Mouse (Mus musculus) MEL (cell line): ENCODE data around the gene Stra6l. TPM values are rescaled to one million over a fixed set of nuclear protein-coding genes. Genes with fewer than 3 reads are reported as not detected.

ENCODE experiments used
- DNase-seq: peaks from one replicate; pipeline ENCODE4 v3.0.0; 2011; ENCODE audit warnings: low read depth, low spot score
- H3K27ac ChIP-seq: 2 replicates; pipeline ENCODE4 v1.5.1; 2012; ENCODE audit warnings: low read depth, mild to moderate bottlenecking, control low read depth, low read length, moderate library complexity; ENCODE audit not compliant: control insufficient read depth
- H3K27me3 ChIP-seq, 2 experiments: fragments of 150-350 bp in 1 of 2; sonication (generic) in 1 of 2; 2 replicates each; pipeline ENCODE4 v1.6.1; 2012; ENCODE audit warnings: low read length in 2 of 2, mild to moderate bottlenecking in 2 of 2, improper control_type of control experiment in 1 of 2, moderate library complexity in 1 of 2; ENCODE audit not compliant: insufficient read depth in 2 of 2, control insufficient read depth in 1 of 2
- H3K36me3 ChIP-seq, 2 experiments: 2 replicates each; pipeline ENCODE4 v1.6.1; 2012 to 2014; ENCODE audit warnings: low read length in 2 of 2, improper control_type of control experiment in 1 of 2, inconsistent platforms in 1 of 2, mild to moderate bottlenecking in 1 of 2; ENCODE audit not compliant: insufficient read depth in 2 of 2, control insufficient read depth in 1 of 2
- H3K4me1 ChIP-seq, 2 experiments: fragments of 150-350 bp in 1 of 2; sonication (generic) in 1 of 2; 2 replicates each; pipeline ENCODE4 v1.6.1; 2012; ENCODE audit warnings: low read length in 2 of 2, improper control_type of control experiment in 1 of 2, mild to moderate bottlenecking in 1 of 2; ENCODE audit not compliant: insufficient read depth in 2 of 2, control insufficient read depth in 1 of 2
- H3K4me3 ChIP-seq, 2 experiments: fragments of 150-350 bp in 1 of 2; sonication (generic) in 1 of 2; 2 replicates each; pipeline ENCODE4 v1.5.1; 2012; ENCODE audit warnings: low read depth in 2 of 2, low read length in 2 of 2, mild to moderate bottlenecking in 2 of 2, moderate library complexity in 2 of 2, control low read depth in 1 of 2, improper control_type of control experiment in 1 of 2; ENCODE audit not compliant: control insufficient read depth in 1 of 2, insufficient read depth in 1 of 2
- H3K79me2 ChIP-seq: 2 replicates; pipeline ENCODE4 v1.6.1; 2012; ENCODE audit warnings: mild to moderate bottlenecking, low read length, moderate library complexity; ENCODE audit not compliant: control insufficient read depth, poor library complexity, insufficient read depth
- H3K9ac ChIP-seq: 2 replicates; pipeline ENCODE4 v1.6.1; 2012; ENCODE audit warnings: low read depth, mild to moderate bottlenecking, control low read depth, low read length, moderate library complexity; ENCODE audit not compliant: control insufficient read depth, poor library complexity, severe bottlenecking
- H3K9me3 ChIP-seq: fragments of 150-350 bp; sonication (generic); replicated peaks from 2 replicates; pipeline ENCODE4 v1.6.1; 2012; ENCODE audit warnings: mild to moderate bottlenecking, low read length, improper control_type of control experiment, moderate library complexity; ENCODE audit not compliant: insufficient read depth
- EP300 ChIP-seq, 2 experiments: IDR thresholded peaks; 2 replicates each; pipeline ENCODE4 v1.6.1; 2011; ENCODE audit warnings: improper control_type of control experiment in 2 of 2, low read length in 2 of 2, low read depth in 1 of 2, mild to moderate bottlenecking in 1 of 2
- ETS1 ChIP-seq: IDR thresholded peaks from 2 replicates; pipeline ENCODE4 v1.6.1; 2012; ENCODE audit warnings: low read depth, mild to moderate bottlenecking, inconsistent platforms, low read length, improper control_type of control experiment, moderate library complexity
- GATA1 ChIP-seq: IDR thresholded peaks from 2 replicates; pipeline ENCODE4 v1.6.1; 2011; ENCODE audit warnings: low read depth, low read length, improper control_type of control experiment
- MAZ ChIP-seq: IDR thresholded peaks from 2 replicates; pipeline ENCODE4 v1.6.1; 2012; ENCODE audit warnings: low read depth, mild to moderate bottlenecking, inconsistent platforms, low read length, improper control_type of control experiment
- MXI1 ChIP-seq: IDR thresholded peaks from 2 replicates; pipeline ENCODE4 v1.6.1; 2011; ENCODE audit warnings: mild to moderate bottlenecking, low read depth, low read length, improper control_type of control experiment
- MYB ChIP-seq: IDR thresholded peaks from 2 replicates; pipeline ENCODE4 v1.6.1; 2011; ENCODE audit warnings: mild to moderate bottlenecking, low read depth, low read length, improper control_type of control experiment
- NELFE ChIP-seq: IDR thresholded peaks from 2 replicates; pipeline ENCODE4 v1.6.1; 2011; ENCODE audit warnings: low read depth, low read length, improper control_type of control experiment
- POLR2AphosphoS2 ChIP-seq: IDR thresholded peaks from 2 replicates; pipeline ENCODE4 v1.6.1; 2011; ENCODE audit warnings: low read length, improper control_type of control experiment
- POLR2AphosphoS5 ChIP-seq: IDR thresholded peaks from 2 replicates; pipeline ENCODE4 v1.6.1; 2012; ENCODE audit warnings: low read depth, borderline replicate concordance, mild to moderate bottlenecking, inconsistent platforms, low read length, moderate library complexity, mixed read lengths
- RAD21 ChIP-seq: IDR thresholded peaks from 2 replicates; pipeline ENCODE4 v1.6.1; 2011; ENCODE audit warnings: mild to moderate bottlenecking, low read depth, low read length, improper control_type of control experiment
- SMC3 ChIP-seq: IDR thresholded peaks from 2 replicates; pipeline ENCODE4 v1.6.1; 2011; ENCODE audit warnings: low read depth, low read length, improper control_type of control experiment
- TAL1 ChIP-seq: IDR thresholded peaks from 2 replicates; pipeline ENCODE4 v1.6.1; 2012; ENCODE audit warnings: mild to moderate bottlenecking, inconsistent platforms, low read length, moderate library complexity, mixed read lengths
- TBP ChIP-seq: IDR thresholded peaks from 2 replicates; pipeline ENCODE4 v1.8.0; 2011; ENCODE audit warnings: low read depth, low read length, improper control_type of control experiment
- TCF12 ChIP-seq: IDR thresholded peaks from 2 replicates; pipeline ENCODE4 v1.6.1; 2014; ENCODE audit warnings: low read depth, mild to moderate bottlenecking, inconsistent platforms, low read length, improper control_type of control experiment, moderate library complexity
- USF1 ChIP-seq: IDR thresholded peaks from 2 replicates; pipeline ENCODE4 v1.6.1; 2014; ENCODE audit warnings: low read depth, mild to moderate bottlenecking, inconsistent platforms, low read length, improper control_type of control experiment, moderate library complexity
- ZKSCAN1 ChIP-seq: IDR thresholded peaks from 2 replicates; pipeline ENCODE4 v1.6.1; 2012; ENCODE audit warnings: low read depth, mild to moderate bottlenecking, inconsistent platforms, low read length, improper control_type of control experiment, moderate library complexity
- ZMIZ1 ChIP-seq: IDR thresholded peaks from 2 replicates; pipeline ENCODE4 v1.6.1; 2012; ENCODE audit warnings: low read depth, mild to moderate bottlenecking, inconsistent platforms, low read length, improper control_type of control experiment, moderate library complexity
- polyA plus RNA-seq, 2 experiments: library from polyadenylated mRNA; stranded (reverse) in 1 of 2; unstranded in 1 of 2; fragments of >175 nt in 1 of 2; fragments of >200 nt in 1 of 2; gene quantifications; 2 replicates each; pipeline versions ENCODE4 v1.2.1 to v1.2.4; 2012; ENCODE audit warnings: low replicate concordance in 2 of 2, low read depth in 1 of 2; ENCODE audit not compliant: insufficient read length in 2 of 2, insufficient read depth in 1 of 2, missing spikeins in 1 of 2
- total RNA-seq: library from RNA; depleted of rRNA; stranded (reverse); fragments of 300-350 nt; gene quantifications from 2 replicates; pipeline ENCODE4 v1.2.3, GENCODE M21; 2012

The Stra6l gene
- total and polyA plus RNA-seq, 3 experiments: not detected

- no peak for TF ChIP-seq TCF12
- 0 out of 2 replicates have a peak, but pooled peaks have one; percentile 6 for TF ChIP-seq GATA1
- 0 out of 2 replicates have a peak, but pooled peaks have one; percentile 14 for TF ChIP-seq TBP
- TF ChIP-seq POLR2AphosphoS5: no peak
- TF ChIP-seq, all 39 proteins: peak for 2
- no peaks in the 10 kb centered on the region for H3K9me3 ChIP-seq
- H3K4me3 ChIP-seq: no peak overlapping the region
- H3K27ac ChIP-seq: no peak overlapping the region
- no peak overlapping the region for H3K9ac ChIP-seq
- peak; percentile 68 for DNase-seq
- no peaks in the 10 kb centered on the region for H3K36me3 ChIP-seq
- H3K4me1 ChIP-seq: peaks cover 0 to 6% of the 10 kb centered on the region in 2 experiments; a peak in 2 of 4 replicates
- H3K79me2 ChIP-seq: no peaks in the 10 kb centered on the region
- H3K27me3 ChIP-seq: no peaks in the 10 kb centered on the region
Measured at GRCm38 (mm10) chr4:45861160-45861559, 12.7 kb downstream of the Stra6l start.

- TF ChIP-seq ETS1 (no peak), MAZ (no peak), ZMIZ1 (no peak), MXI1 (no peak), MYB (no peak), TAL1 (no peak), GATA1 (no peak), RAD21 (no peak), SMC3 (no peak)
- TF ChIP-seq, all 39 proteins: peak for 0
- DNase-seq: no peak
- H3K4me1 ChIP-seq: no peaks in the 10 kb centered on the region; a peak in 1 of 4 replicates
- H3K9ac ChIP-seq: no peak overlapping the region
- H3K36me3 ChIP-seq: no peaks in the 10 kb centered on the region
- H3K27ac ChIP-seq: no peak overlapping the region
- H3K79me2 ChIP-seq: no peaks in the 10 kb centered on the region
- H3K4me3 ChIP-seq: no peak overlapping the region
- H3K9me3 ChIP-seq: no peaks in the 10 kb centered on the region
- H3K27me3 ChIP-seq: peaks cover 4 to 5% of the 10 kb centered on the region in 2 experiments; a peak in 3 of 4 replicates
Measured at GRCm38 (mm10) chr4:45867416-45867815, 19.0 kb downstream of the Stra6l start.

GRCm38 (mm10) chr4:45869021-45869815 is 20.8 kb downstream of the Stra6l start:
- no peak for DNase-seq
- H3K4me1 ChIP-seq: no peaks in the 10 kb centered on the region; a peak in 1 of 4 replicates
- H3K9ac ChIP-seq: no peak overlapping the region

More at GRCm38 (mm10) chr4:45869021-45869815, 20.8 kb downstream of the Stra6l start:
- H3K27me3 ChIP-seq: peaks cover 5 to 6% of the 10 kb centered on the region in 2 experiments; a peak in 3 of 4 replicates
- no peak overlapping the region for H3K4me3 ChIP-seq
- H3K27ac ChIP-seq: no peak overlapping the region
- TF ChIP-seq POLR2AphosphoS2 (no peak), EP300 (IDR thresholded peaks at IDR 0.05; ENCODE audit: low read depth in 1 of 2, low read length in 2 of 2) (no peak), MAZ (no peak), ZKSCAN1 (no peak), USF1 (no peak), NELFE (no peak)
- no peaks in the 10 kb centered on the region for H3K9me3 ChIP-seq
- no peaks in the 10 kb centered on the region for H3K36me3 ChIP-seq
- no peaks in the 10 kb centered on the region for H3K79me2 ChIP-seq
